Mouse (Mus musculus): Measurements from ENCODE around the gene Khdrbs1. TPM values are rescaled to one million over a fixed set of nuclear protein-coding genes. Genes with fewer than 3 reads are reported as not detected.
"Not testable (repeated sequence)": the region's sequence is repeated elsewhere in the genome, so short reads cannot be mapped to it uniquely, and the experiment has no call there.

Khdrbs1 gene
- polyA plus RNA-seq, 1 experiment = 34.8 TPM

DNA sequence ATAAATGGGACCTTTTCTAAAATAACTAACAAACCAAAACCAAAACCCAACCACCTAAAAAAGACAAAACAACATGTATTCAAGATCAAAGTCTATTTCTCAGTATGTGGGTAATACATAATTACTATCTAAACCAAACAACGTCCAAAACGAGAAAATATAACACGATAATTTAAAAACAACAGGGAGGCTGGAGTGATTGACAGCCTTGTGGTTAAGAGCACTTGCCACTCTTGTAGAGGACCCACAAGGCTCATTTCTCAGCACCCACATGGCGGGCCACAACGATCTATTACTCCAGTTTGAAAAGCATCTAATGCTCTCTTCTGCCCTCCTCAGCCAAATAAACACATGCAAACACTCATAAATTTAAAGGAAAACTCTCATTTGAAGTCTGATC is 10.7 kb downstream of the Khdrbs1 start:
- no peak for DNase-seq
- 60% methylated on average over 5 of the region's 5 CpGs for WGBS
- H3K4me3 ChIP-seq (replicated peaks; ENCODE audit: extremely low read depth, low read depth, low read length) = no peak overlapping the region
- no peak for TF ChIP-seq CTCF (IDR thresholded peaks at IDR 0.05; ENCODE audit: insufficient read depth, low read length)
- TF ChIP-seq POLR2A (IDR thresholded peaks at IDR 0.05; ENCODE audit: borderline replicate concordance, extremely low read depth, low read depth, low read length) = no peak
- peaks cover 2% of the 10 kb centered on the region for H3K4me1 ChIP-seq (ENCODE audit: control insufficient read depth, insufficient read depth, low read length)

DNA sequence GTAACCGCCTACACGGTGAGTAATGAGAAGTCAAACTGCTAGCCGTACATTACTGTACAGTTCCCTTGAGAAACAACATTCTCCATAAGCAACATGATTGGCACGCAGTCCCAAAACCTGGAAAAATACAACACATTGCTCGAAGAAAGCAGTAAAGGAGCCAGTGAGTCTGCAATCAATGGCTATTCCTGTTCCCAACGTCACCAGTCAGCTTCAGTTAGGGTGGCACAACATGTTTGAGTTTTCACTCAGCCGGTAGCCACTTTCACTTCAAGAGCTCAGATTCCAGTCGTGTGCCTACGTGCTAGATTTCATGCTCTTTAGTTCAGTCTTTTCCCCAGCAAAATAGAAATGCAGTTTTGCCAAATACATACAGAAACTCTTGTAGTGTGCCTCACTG is 25.8 kb downstream of the Khdrbs1 start:
- 81% methylated on average over 9 of the region's 9 CpGs for WGBS

DNA sequence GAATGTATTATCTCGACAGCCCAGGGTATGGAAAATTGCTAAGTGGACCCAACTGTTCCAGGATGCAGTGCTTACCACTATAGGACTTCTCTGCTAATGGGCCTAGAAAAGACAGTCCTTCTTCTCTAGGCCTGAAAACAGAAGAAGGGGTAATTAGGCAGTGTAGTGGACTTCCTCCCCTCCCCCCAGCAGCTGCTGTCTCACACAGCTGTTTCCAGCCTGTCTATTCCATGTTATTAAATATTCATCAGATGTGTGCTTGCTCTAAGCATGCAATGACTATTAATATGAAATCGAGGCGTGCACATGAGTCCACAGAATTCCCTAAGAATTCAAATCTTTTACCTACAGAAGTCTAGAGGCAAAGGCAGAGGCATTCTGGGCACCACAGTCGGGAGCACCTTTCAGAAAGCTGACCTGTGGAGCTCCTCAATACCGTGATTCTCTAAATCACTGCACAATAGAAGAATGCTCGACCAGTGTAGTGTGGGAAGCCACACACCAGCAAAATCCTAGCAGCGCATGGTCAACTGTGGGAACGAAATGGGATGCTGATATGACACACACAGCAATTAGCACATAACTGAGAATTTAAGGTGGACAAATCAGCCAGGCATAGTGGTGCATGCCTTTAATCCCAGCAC is 32.5 kb downstream of the Khdrbs1 start:
- no peak for DNase-seq

More for the DNA sequence above, 25.8 kb downstream of the Khdrbs1 start:
- H3K4me1 ChIP-seq (ENCODE audit: control insufficient read depth, insufficient read depth, low read length) = no peaks in the 10 kb centered on the region
- no peak for DNase-seq
- TF ChIP-seq CTCF (IDR thresholded peaks at IDR 0.05; ENCODE audit: insufficient read depth, low read length) = no peak
- H3K4me3 ChIP-seq (replicated peaks; ENCODE audit: extremely low read depth, low read depth, low read length) = no peak overlapping the region

DNA sequence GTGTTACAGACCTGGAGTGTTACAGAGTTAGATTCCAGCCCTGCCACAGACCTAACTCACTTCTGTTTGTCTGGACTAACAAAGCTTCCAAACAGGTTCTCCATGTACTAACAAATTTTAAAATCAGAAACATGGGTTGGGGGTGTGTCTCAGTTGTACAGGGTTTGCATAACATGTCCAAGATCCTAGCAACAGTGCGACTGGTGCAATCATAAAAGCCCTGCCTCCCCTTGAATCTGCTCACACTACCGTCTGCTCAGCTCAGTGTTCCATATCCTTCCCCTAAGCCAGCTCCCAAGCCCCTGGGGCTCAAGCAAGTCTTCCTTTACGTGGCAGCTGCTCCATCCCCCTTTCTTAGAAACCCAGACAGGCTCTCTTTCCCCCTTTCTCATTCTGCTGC is 35.4 kb downstream of the Khdrbs1 start:
- 69% methylated on average over 3 of the region's 3 CpGs for WGBS
- Histone ChIP-seq H3K4me1 (ENCODE audit: control insufficient read depth, insufficient read depth, low read length) (peaks cover 2% of the 10 kb centered on the region; the same call in 1 of the 2 replicates), H3K4me3 (replicated peaks; ENCODE audit: extremely low read depth, low read depth, low read length) (no peak overlapping the region)
- TF ChIP-seq CTCF (IDR thresholded peaks at IDR 0.05; ENCODE audit: insufficient read depth, low read length) (no peak), POLR2A (IDR thresholded peaks at IDR 0.05; ENCODE audit: borderline replicate concordance, extremely low read depth, low read depth, low read length) (no peak)
- DNase-seq = no peak

More for the DNA sequence above, 32.5 kb downstream of the Khdrbs1 start:
- no peaks in the 10 kb centered on the region for H3K4me1 ChIP-seq (ENCODE audit: control insufficient read depth, insufficient read depth, low read length)
- TF ChIP-seq CTCF (IDR thresholded peaks at IDR 0.05; ENCODE audit: insufficient read depth, low read length) = no peak
- no peak for TF ChIP-seq POLR2A (IDR thresholded peaks at IDR 0.05; ENCODE audit: borderline replicate concordance, extremely low read depth, low read depth, low read length)
- WGBS = 87% methylated on average over 8 of the region's 8 CpGs
- H3K4me3 ChIP-seq (replicated peaks; ENCODE audit: extremely low read depth, low read depth, low read length) = no peak overlapping the region

DNA sequence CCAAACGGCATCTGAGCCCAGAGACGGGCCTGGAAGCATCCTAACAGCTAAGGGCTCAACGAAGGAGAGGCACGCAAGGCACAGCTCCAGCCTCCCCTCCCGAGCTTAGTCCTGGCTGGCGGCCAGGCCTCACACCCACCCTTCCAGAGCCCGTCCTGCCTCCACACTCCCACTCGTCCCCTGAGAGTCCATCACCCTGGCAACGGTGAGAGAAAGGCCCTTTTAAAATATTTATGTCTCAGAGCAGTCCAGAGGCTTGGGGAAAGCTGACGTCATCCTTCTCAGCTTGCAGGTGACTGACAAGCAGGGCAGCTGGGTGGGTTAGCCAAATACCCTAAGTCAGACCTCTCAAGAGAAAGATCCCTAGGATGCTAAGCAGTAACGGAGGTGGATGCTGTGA is 39.6 kb downstream of the Khdrbs1 start:
- no peak for DNase-seq
- Histone ChIP-seq H3K4me3 (replicated peaks; ENCODE audit: extremely low read depth, low read depth, low read length) (no peak overlapping the region), H3K4me1 (ENCODE audit: control insufficient read depth, insufficient read depth, low read length) (peaks cover 2% of the 10 kb centered on the region; the same call in 1 of the 2 replicates)
- TF ChIP-seq POLR2A (IDR thresholded peaks at IDR 0.05; ENCODE audit: borderline replicate concordance, extremely low read depth, low read depth, low read length) (no peak), CTCF (IDR thresholded peaks at IDR 0.05; ENCODE audit: insufficient read depth, low read length) (no peak)
- WGBS = 23% methylated on average over 11 of the region's 11 CpGs

DNA sequence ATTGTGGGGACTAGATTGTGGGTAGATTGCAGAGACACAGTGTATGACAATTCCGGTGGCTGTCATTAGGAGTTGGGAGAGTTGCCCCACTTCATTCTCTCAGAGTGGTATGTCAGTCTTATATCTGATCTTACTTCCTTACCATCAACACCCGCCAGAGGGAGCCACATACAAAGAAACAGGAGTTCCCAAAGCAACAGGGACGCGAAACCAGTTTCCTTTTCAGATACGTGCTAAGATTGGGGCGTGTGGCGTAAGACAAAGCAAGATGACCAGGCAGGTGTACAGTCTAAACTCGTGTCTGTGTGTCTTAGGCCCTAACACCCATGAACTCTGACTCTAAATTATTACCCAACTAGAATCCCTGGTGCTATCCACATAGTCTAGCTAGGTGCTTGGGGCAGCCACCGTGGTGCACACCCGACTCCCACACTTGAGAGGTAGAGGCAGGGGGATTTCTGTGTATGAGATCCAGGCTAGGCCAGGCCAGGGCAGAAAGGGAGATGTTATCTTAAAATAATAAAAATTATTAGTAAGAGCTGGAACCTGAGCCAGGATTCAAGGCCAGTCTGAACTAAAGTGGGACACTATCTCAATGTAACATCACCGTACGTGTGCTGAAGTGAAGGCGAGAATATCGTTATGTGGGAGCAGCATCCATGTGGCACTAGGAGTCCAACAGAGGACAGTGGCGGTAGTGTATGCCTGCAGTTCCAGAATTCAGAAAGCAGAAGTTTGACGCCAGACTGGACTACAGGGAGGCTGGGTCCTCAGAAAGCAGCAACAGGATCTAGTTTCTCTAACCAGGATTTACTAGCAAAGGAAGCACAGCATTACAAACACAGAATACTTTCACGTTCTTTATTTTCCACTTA is 40.4 kb downstream of the Khdrbs1 start:
- TF ChIP-seq POLR2A (IDR thresholded peaks at IDR 0.05; ENCODE audit: borderline replicate concordance, extremely low read depth, low read depth, low read length) = no peak
- peak; percentile 37 for TF ChIP-seq CTCF (IDR thresholded peaks at IDR 0.05; ENCODE audit: insufficient read depth, low read length)
- WGBS = 38% methylated on average over 17 of the region's 17 CpGs
- no peak overlapping the region for H3K4me3 ChIP-seq (replicated peaks; ENCODE audit: extremely low read depth, low read depth, low read length)
- H3K4me1 ChIP-seq (ENCODE audit: control insufficient read depth, insufficient read depth, low read length) = peaks cover 2% of the 10 kb centered on the region; the same call in 1 of the 2 replicates
- peak; percentile 81 for DNase-seq

DNA sequence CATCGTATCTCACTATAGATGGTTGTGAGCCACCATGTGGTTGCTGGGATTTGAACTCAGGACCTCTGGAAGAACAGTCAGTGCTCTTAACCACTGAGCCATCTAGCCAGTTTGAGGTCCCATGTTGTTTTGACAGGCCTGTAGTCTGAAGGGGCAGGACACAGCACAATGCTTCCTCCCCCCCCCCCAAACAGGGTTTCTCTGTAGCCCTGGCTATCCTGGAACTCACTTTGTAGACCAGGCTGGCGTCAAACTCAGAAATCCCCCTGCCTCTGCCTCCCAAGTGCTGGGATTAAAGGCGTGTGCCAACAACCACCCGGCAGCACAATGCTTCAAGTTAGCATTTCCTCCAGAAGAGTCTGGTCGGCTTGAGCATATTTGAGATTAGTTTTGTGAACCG is 41.4 kb downstream of the Khdrbs1 start:
- not testable (repeated sequence) for H3K4me3 ChIP-seq (replicated peaks; ENCODE audit: extremely low read depth, low read depth, low read length); H3K4me1 ChIP-seq (ENCODE audit: control insufficient read depth, insufficient read depth, low read length); DNase-seq
- 86% methylated on average over 6 of the region's 6 CpGs for WGBS

DNA sequence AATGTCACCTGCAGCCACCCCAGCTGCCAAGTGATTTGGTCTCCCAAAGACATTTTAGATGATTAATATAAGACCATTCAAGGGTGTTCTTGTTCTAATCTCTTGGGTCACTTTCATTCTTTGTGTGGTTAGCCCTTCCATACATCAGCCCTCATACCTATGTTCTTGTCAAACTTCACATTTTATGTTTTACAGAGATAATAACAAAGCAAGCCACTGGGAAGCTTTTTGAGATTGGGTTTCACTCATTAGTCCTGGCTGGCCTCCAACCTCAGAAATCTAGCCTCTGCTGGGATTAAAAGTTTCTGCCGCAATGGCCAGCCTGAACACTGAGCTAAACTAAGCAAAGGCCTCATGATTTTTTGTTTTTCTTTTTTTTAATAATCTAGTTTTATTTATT is 41.9 kb downstream of the Khdrbs1 start:
- H3K4me1 ChIP-seq (ENCODE audit: control insufficient read depth, insufficient read depth, low read length) = peaks cover 2% of the 10 kb centered on the region; the same call in 1 of the 2 replicates
- H3K4me3 ChIP-seq (replicated peaks; ENCODE audit: extremely low read depth, low read depth, low read length) = no peak overlapping the region
- 68% methylated on average over 1 of the region's 1 CpGs for WGBS
- no peak for TF ChIP-seq CTCF (IDR thresholded peaks at IDR 0.05; ENCODE audit: insufficient read depth, low read length)
- no peak for TF ChIP-seq POLR2A (IDR thresholded peaks at IDR 0.05; ENCODE audit: borderline replicate concordance, extremely low read depth, low read depth, low read length)
- no peak for DNase-seq

DNA sequence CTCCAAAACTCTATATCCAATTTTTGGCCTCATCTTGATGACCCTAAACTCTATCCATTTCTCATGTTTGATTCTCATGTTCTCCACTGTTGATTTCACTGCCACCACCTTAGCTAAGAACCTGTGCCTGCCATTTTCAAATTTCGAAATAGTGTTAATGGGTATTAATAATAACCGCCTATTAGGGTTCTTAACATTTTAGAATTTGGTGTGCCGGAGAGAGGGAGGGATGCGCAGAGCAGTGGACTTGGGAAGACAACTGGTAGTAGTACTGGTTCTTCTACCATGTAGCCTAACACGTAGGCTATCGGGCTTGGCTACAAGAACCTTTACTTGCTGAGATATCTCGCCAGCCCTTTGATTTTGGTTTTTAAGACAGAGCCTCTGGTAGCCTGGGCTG is 44.9 kb downstream of the Khdrbs1 start:
- TF ChIP-seq POLR2A (IDR thresholded peaks at IDR 0.05; ENCODE audit: borderline replicate concordance, extremely low read depth, low read depth, low read length) (no peak), CTCF (IDR thresholded peaks at IDR 0.05; ENCODE audit: insufficient read depth, low read length) (no peak)
- Histone ChIP-seq H3K4me3 (replicated peaks; ENCODE audit: extremely low read depth, low read depth, low read length) (no peak overlapping the region), H3K4me1 (ENCODE audit: control insufficient read depth, insufficient read depth, low read length) (peaks cover 2% of the 10 kb centered on the region; the same call in 1 of the 2 replicates)
- no peak for DNase-seq
- WGBS = 79% methylated on average over 7 of the region's 7 CpGs

Data from lung, adult 2 months (tissue).